Mouse (Mus musculus): ENCODE data around the gene Gstt1.

DNA sequence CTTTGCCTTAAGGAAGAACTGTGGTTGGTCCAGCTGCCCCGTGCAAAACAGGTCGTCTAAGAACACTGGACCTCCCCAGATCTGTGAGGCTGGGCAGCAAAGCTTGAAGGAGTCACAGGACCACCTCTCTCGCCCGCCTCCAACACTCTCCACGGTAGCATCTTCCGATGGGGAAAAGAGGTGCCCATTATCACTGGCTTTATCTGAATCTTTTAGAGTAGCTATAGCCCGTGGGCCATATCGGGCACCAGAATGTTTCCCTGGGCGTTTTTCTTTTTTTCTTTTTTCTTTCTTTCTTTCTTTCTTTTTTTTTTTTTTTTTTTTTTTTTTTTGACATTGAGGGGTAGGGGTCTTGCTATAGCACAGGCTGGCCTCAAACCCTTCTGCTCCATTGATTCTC is 36.3 kb upstream of the Gstt1 start:
- TF ChIP-seq EP300 (IDR thresholded peaks at IDR 0.05) (no peak), CTCF (IDR thresholded peaks at IDR 0.05) (no peak)

All from lung, postnatal 0 days (tissue).